Mouse (Mus musculus) liver, adult 2 months (tissue): ENCODE data around the gene Pdk2.

Source experiments
- CTCF ChIP-seq: fragments of 200-500 bp; IDR thresholded peaks from 2 replicates; pipeline ENCODE4 v1.5.1; 2011; ENCODE audit warnings: low read depth, low read length, control low read depth
- POLR2A ChIP-seq: fragments of 200-500 bp; IDR thresholded peaks from 2 replicates; pipeline ENCODE4 v1.6.1; 2011; ENCODE audit warnings: low read length, control low read depth; ENCODE audit not compliant: insufficient read depth; ENCODE audit errors: extremely low read depth

GRCm38 (mm10) chr11:94990102-94990748 lies 50.9 kb downstream of the Pdk2 start:
- no peak for TF ChIP-seq CTCF
- no peak for TF ChIP-seq POLR2A
